Mouse (Mus musculus): ENCODE measurements around the gene Rrm1. TPM values are rescaled to one million over a fixed set of nuclear protein-coding genes. Genes with fewer than 3 reads are reported as not detected.
"Not testable (repeated sequence)": the region's sequence is repeated elsewhere in the genome, so short reads cannot be mapped to it uniquely, and the experiment has no call there.

Rrm1 gene
- total RNA-seq (2021), result 10 to 100 TPM; 12.1 to 12.9 TPM
- long read RNA-seq, experiment 1, transcript Rrm1-201 (19 exons, 3,997 nt), result major isoform, 7 of 9 reads
- long read RNA-seq, experiment 1, partial matches to known transcripts, result 1 of 9 reads
- long read RNA-seq, experiment 1, other reads (novel, unspliced or antisense), result 1 of 9 reads
- long read RNA-seq, experiment 2, transcript Rrm1-201 (19 exons, 3,997 nt), result major isoform, 15 of 15 reads
- long read RNA-seq, experiment 2, partial matches to known transcripts, result 0 of 15 reads
- long read RNA-seq, experiment 2, other reads (novel, unspliced or antisense), result 0 of 15 reads

GRCm38 (mm10) chr7:102441657-102442391, at the start of gene Rrm1:
Gene Rrm1 (plus strand): TSS chr7:102441695.
- peak; percentile 93 to 98 for DNase-seq (ENCODE audit: low spot score in 2 of 2)

GRCm38 (mm10) chr7:102393898-102394297, 47.6 kb upstream of the Rrm1 start:
- DNase-seq (ENCODE audit: low spot score in 2 of 2), result no peak

GRCm38 (mm10) chr7:102395894-102396293, 45.6 kb upstream of the Rrm1 start:
- DNase-seq (ENCODE audit: low spot score in 2 of 2), result no peak

- DNase-seq (ENCODE audit: low spot score in 2 of 2), result no peak
Measured at GRCm38 (mm10) chr7:102396331-102396730, 45.2 kb upstream of the Rrm1 start.

GRCm38 (mm10) chr7:102399180-102399731, 42.2 kb upstream of the Rrm1 start:
- peak in 1 of 2 experiments; percentile 10 for DNase-seq (ENCODE audit: low spot score in 2 of 2)

GRCm38 (mm10) chr7:102404118-102404517, 37.4 kb upstream of the Rrm1 start:
- no peak for DNase-seq (ENCODE audit: low spot score in 2 of 2)

GRCm38 (mm10) chr7:102407440-102407839, 34.1 kb upstream of the Rrm1 start:
- DNase-seq (ENCODE audit: low spot score in 2 of 2), result no peak

- not testable (repeated sequence) for DNase-seq (ENCODE audit: low spot score in 2 of 2)
Measured at GRCm38 (mm10) chr7:102415272-102415671, 26.2 kb upstream of the Rrm1 start.

GRCm38 (mm10) chr7:102415841-102416240, 25.7 kb upstream of the Rrm1 start:
- DNase-seq (ENCODE audit: low spot score in 2 of 2), result no peak

- peak; percentile 43 to 61 for DNase-seq (ENCODE audit: low spot score in 2 of 2)
Measured at GRCm38 (mm10) chr7:102417398-102417797, 24.1 kb upstream of the Rrm1 start.

- DNase-seq (ENCODE audit: low spot score in 2 of 2), result no peak
Measured at GRCm38 (mm10) chr7:102422036-102422435, 19.5 kb upstream of the Rrm1 start.

GRCm38 (mm10) chr7:102425933-102426685, 15.4 kb upstream of the Rrm1 start:
- no peak for DNase-seq (ENCODE audit: low spot score in 2 of 2)

- DNase-seq (ENCODE audit: low spot score in 2 of 2), result no peak
Measured at GRCm38 (mm10) chr7:102434344-102434743, 7.2 kb upstream of the Rrm1 start.

GRCm38 (mm10) chr7:102440822-102441656, 456 bp upstream of the Rrm1 start:
- no peak for DNase-seq (ENCODE audit: low spot score in 2 of 2)

- no peak for DNase-seq (ENCODE audit: low spot score in 2 of 2)
Measured at GRCm38 (mm10) chr7:102442432-102442831, 937 bp downstream of the Rrm1 start.

- DNase-seq (ENCODE audit: low spot score in 2 of 2), result no peak
Measured at GRCm38 (mm10) chr7:102444301-102444700, 2.8 kb downstream of the Rrm1 start.

- DNase-seq (ENCODE audit: low spot score in 2 of 2), result no peak
Measured at GRCm38 (mm10) chr7:102446438-102446837, 4.9 kb downstream of the Rrm1 start.

GRCm38 (mm10) chr7:102458618-102459380, 17.3 kb downstream of the Rrm1 start:
- no peak for DNase-seq (ENCODE audit: low spot score in 2 of 2)

GRCm38 (mm10) chr7:102467566-102467965, 26.1 kb downstream of the Rrm1 start:
- no peak for DNase-seq (ENCODE audit: low spot score in 2 of 2)

GRCm38 (mm10) chr7:102472675-102473074, 31.2 kb downstream of the Rrm1 start:
- DNase-seq (ENCODE audit: low spot score in 2 of 2), result no peak
